Mouse (Mus musculus): ENCODE results near the gene Acvr1. TPM values are rescaled to one million over a fixed set of nuclear protein-coding genes. Genes with fewer than 3 reads are reported as not detected.

Gene Acvr1
- total and polyA plus RNA-seq, 3 experiments: 0.11 TPM; not detected in 2

- H3K36me3 ChIP-seq (replicated peaks): no peaks in the 10 kb centered on the region
- DNase-seq (ENCODE audit: low spot score) (no peak), ATAC-seq (ENCODE audit: extremely low read depth, insufficient number of reproducible peaks, low FRiP score, poor library complexity, severe bottlenecking) (no peak)
- no peaks in the 10 kb centered on the region for H3K4me1 ChIP-seq (ENCODE audit: insufficient read depth, low read depth, low read length)
- no peak for TF ChIP-seq TAL1 (conservative IDR thresholded peaks at IDR 0.05; ENCODE audit: low read depth, low read length)
- peaks cover 51% of the 10 kb centered on the region for H3K9me3 ChIP-seq (replicated peaks)
- no peaks in the 10 kb centered on the region for H3K27me3 ChIP-seq (ENCODE audit: insufficient read depth, low read length)
- no peak overlapping the region for H3K4me3 ChIP-seq (ENCODE audit: low read depth, low read length)
These were observed 91.4 kb downstream of the Acvr1 start for GRCm38 (mm10) chr2:58475578-58475977.

DNA sequence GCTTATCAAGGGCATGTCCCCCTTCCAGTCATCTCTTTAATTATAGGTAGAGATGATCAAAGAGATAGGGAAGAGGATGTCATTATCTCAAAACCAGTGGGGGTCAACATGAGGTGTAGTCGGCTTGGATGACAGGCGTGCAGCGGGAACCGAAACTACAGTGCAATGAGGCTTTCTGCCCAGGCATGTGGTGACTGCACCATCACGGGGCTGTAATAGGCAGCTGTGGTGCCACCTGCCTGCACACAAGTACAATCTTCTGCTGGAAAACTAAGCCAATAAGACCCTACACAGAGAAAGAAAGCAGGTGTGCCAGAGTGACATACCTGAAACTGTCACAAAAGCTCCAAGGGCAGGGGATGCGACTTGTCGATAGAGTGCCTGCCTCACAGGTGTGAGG lies 96.7 kb downstream of the Acvr1 start:
- no peak for DNase-seq (ENCODE audit: low spot score)
- Histone ChIP-seq H3K4me1 (ENCODE audit: insufficient read depth, low read depth, low read length) (no peaks in the 10 kb centered on the region), H3K36me3 (replicated peaks) (no peaks in the 10 kb centered on the region), H3K9me3 (replicated peaks) (peaks cover 49% of the 10 kb centered on the region), H3K27me3 (ENCODE audit: insufficient read depth, low read length) (no peaks in the 10 kb centered on the region), H3K4me3 (ENCODE audit: low read depth, low read length) (no peak overlapping the region)
- TF ChIP-seq GATA1 (IDR thresholded peaks at IDR 0.05; ENCODE audit: borderline replicate concordance, low read length) (no peak), GATA2 (IDR thresholded peaks at IDR 0.05; ENCODE audit: borderline replicate concordance, low read depth, low read length) (no peak), TAL1 (conservative IDR thresholded peaks at IDR 0.05; ENCODE audit: low read depth, low read length) (no peak), POLR2AphosphoS5 (IDR thresholded peaks at IDR 0.05; ENCODE audit: insufficient replicate concordance, low read depth, low read length) (no peak), CTCF (IDR thresholded peaks at IDR 0.05; ENCODE audit: low read depth, low read length) (no peak)
- ATAC-seq (ENCODE audit: extremely low read depth, insufficient number of reproducible peaks, low FRiP score, poor library complexity, severe bottlenecking): no peak

GRCm38 (mm10) chr2:58469816-58470215 lies 97.1 kb downstream of the Acvr1 start, which contains the start of gene Gm17409:
Gm17409 (plus strand) TSS chr2:58470116.
- TF ChIP-seq TAL1 (conservative IDR thresholded peaks at IDR 0.05; ENCODE audit: low read depth, low read length): no peak
- no peak for TF ChIP-seq POLR2AphosphoS5 (IDR thresholded peaks at IDR 0.05; ENCODE audit: insufficient replicate concordance, low read depth, low read length)
- no peak for TF ChIP-seq GATA2 (IDR thresholded peaks at IDR 0.05; ENCODE audit: borderline replicate concordance, low read depth, low read length)
- no peak for TF ChIP-seq CTCF (IDR thresholded peaks at IDR 0.05; ENCODE audit: low read depth, low read length)
- TF ChIP-seq GATA1 (IDR thresholded peaks at IDR 0.05; ENCODE audit: borderline replicate concordance, low read length): no peak
- no peak within 1 kb of the TSS for H3K4me3 ChIP-seq (ENCODE audit: low read depth, low read length)
- H3K36me3 ChIP-seq (replicated peaks): no peaks in the 10 kb centered on the region
- DNase-seq (ENCODE audit: low spot score) (no peak), ATAC-seq (ENCODE audit: extremely low read depth, insufficient number of reproducible peaks, low FRiP score, poor library complexity, severe bottlenecking) (no peak)
- peaks cover 52% of the 10 kb centered on the region for H3K9me3 ChIP-seq (replicated peaks)
- H3K27me3 ChIP-seq (ENCODE audit: insufficient read depth, low read length): no peaks in the 10 kb centered on the region
- no peaks in the 10 kb centered on the region for H3K4me1 ChIP-seq (ENCODE audit: insufficient read depth, low read depth, low read length)

DNA sequence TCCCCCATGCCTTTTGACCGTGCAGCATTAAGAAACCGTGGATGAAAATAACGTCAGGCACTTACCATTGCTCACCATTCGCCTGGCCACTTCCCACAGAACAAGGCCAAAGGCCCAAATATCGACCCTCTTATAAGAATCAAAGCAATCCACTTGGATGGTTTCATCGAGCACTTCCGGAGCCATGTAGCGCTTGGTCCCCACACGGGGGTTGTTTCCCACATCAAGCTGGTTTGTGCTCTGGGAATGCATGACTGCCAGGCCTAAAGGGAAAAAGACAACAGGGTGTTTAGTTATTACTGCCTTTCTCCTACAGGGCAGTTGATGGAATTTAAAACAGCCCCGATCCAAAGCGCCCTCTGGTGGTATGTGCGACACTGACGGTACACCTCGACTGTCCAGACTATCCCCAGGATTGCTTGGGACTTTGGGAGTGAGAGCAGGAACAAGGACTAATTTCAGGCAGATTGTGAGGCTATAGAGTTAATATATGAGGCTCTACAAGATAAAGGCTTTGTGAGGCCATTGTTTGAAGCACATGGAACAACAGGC lies 108.1 kb downstream of the Acvr1 start:
- Histone ChIP-seq H3K4me3 (ENCODE audit: low read depth, low read length) (no peak overlapping the region), H3K27me3 (ENCODE audit: insufficient read depth, low read length) (no peaks in the 10 kb centered on the region), H3K9me3 (replicated peaks) (peaks cover 42% of the 10 kb centered on the region), H3K4me1 (ENCODE audit: insufficient read depth, low read depth, low read length) (no peaks in the 10 kb centered on the region), H3K36me3 (replicated peaks) (no peaks in the 10 kb centered on the region)
- DNase-seq (ENCODE audit: low spot score) (no peak), ATAC-seq (ENCODE audit: extremely low read depth, insufficient number of reproducible peaks, low FRiP score, poor library complexity, severe bottlenecking) (no peak)
- TF ChIP-seq GATA1 (IDR thresholded peaks at IDR 0.05; ENCODE audit: borderline replicate concordance, low read length) (no peak), TAL1 (conservative IDR thresholded peaks at IDR 0.05; ENCODE audit: low read depth, low read length) (no peak), CTCF (IDR thresholded peaks at IDR 0.05; ENCODE audit: low read depth, low read length) (no peak), GATA2 (IDR thresholded peaks at IDR 0.05; ENCODE audit: borderline replicate concordance, low read depth, low read length) (no peak), POLR2AphosphoS5 (IDR thresholded peaks at IDR 0.05; ENCODE audit: insufficient replicate concordance, low read depth, low read length) (no peak)

- Histone ChIP-seq H3K9me3 (replicated peaks) (peaks cover 45% of the 10 kb centered on the region), H3K4me3 (ENCODE audit: low read depth, low read length) (no peak overlapping the region), H3K4me1 (ENCODE audit: insufficient read depth, low read depth, low read length) (no peaks in the 10 kb centered on the region), H3K27me3 (ENCODE audit: insufficient read depth, low read length) (no peaks in the 10 kb centered on the region), H3K36me3 (replicated peaks) (no peaks in the 10 kb centered on the region)
- ATAC-seq (ENCODE audit: extremely low read depth, insufficient number of reproducible peaks, low FRiP score, poor library complexity, severe bottlenecking) (no peak), DNase-seq (ENCODE audit: low spot score) (no peak)
- TF ChIP-seq GATA1 (IDR thresholded peaks at IDR 0.05; ENCODE audit: borderline replicate concordance, low read length) (no peak), TAL1 (conservative IDR thresholded peaks at IDR 0.05; ENCODE audit: low read depth, low read length) (no peak), POLR2AphosphoS5 (IDR thresholded peaks at IDR 0.05; ENCODE audit: insufficient replicate concordance, low read depth, low read length) (no peak), CTCF (IDR thresholded peaks at IDR 0.05; ENCODE audit: low read depth, low read length) (no peak), GATA2 (IDR thresholded peaks at IDR 0.05; ENCODE audit: borderline replicate concordance, low read depth, low read length) (no peak)
These were observed 109.5 kb downstream of the Acvr1 start for GRCm38 (mm10) chr2:58457488-58457865.

GRCm38 (mm10) chr2:58456843-58457487 lies 110.0 kb downstream of the Acvr1 start:
- no peak for ATAC-seq (ENCODE audit: extremely low read depth, insufficient number of reproducible peaks, low FRiP score, poor library complexity, severe bottlenecking)
- Histone ChIP-seq H3K36me3 (replicated peaks) (no peaks in the 10 kb centered on the region), H3K9me3 (replicated peaks) (peaks cover 45% of the 10 kb centered on the region), H3K27me3 (ENCODE audit: insufficient read depth, low read length) (no peaks in the 10 kb centered on the region), H3K4me3 (ENCODE audit: low read depth, low read length) (no peak overlapping the region), H3K4me1 (ENCODE audit: insufficient read depth, low read depth, low read length) (no peaks in the 10 kb centered on the region)
- no peak for TF ChIP-seq CTCF (IDR thresholded peaks at IDR 0.05; ENCODE audit: low read depth, low read length)
- TF ChIP-seq TAL1 (conservative IDR thresholded peaks at IDR 0.05; ENCODE audit: low read depth, low read length): no peak
- TF ChIP-seq POLR2AphosphoS5 (IDR thresholded peaks at IDR 0.05; ENCODE audit: insufficient replicate concordance, low read depth, low read length): no peak
- TF ChIP-seq GATA2 (IDR thresholded peaks at IDR 0.05; ENCODE audit: borderline replicate concordance, low read depth, low read length): no peak
- no peak for TF ChIP-seq GATA1 (IDR thresholded peaks at IDR 0.05; ENCODE audit: borderline replicate concordance, low read length)
- no peak for DNase-seq (ENCODE audit: low spot score)

Data from G1E (cell line).